Mouse (Mus musculus) left cerebral cortex, adult 9 months (tissue): Measurements from ENCODE around the gene Fut1.

Source experiments
- DNase-seq, 2 experiments: peaks; one replicate each; pipeline ENCODE4 v3.0.0; 2022; ENCODE audit warnings: low spot score in 2 of 2

Gene Fut1

GRCm38 (mm10) chr7:45598960-45599879 is 17.9 kb upstream of the Fut1 start:
- DNase-seq, result no peak

- DNase-seq, result no peak
Measured at GRCm38 (mm10) chr7:45605704-45606289, 11.3 kb upstream of the Fut1 start.

- no peak for DNase-seq
Measured at GRCm38 (mm10) chr7:45609511-45609910, 7.6 kb upstream of the Fut1 start.

GRCm38 (mm10) chr7:45616277-45616676 is 812 bp upstream of the Fut1 start:
- no peak for DNase-seq

- DNase-seq, result no peak
Measured at GRCm38 (mm10) chr7:45618316-45618715, 1.2 kb downstream of the Fut1 start.

- DNase-seq, result no peak
Measured at GRCm38 (mm10) chr7:45619592-45619991, 2.5 kb downstream of the Fut1 start.

- DNase-seq, result no peak
Measured at GRCm38 (mm10) chr7:45621443-45621842, 4.4 kb downstream of the Fut1 start, which contains the start of gene Izumo1. Izumo1 (plus strand) TSS chr7:45621811.

- no peak for DNase-seq
Measured at GRCm38 (mm10) chr7:45623507-45623906, 6.4 kb downstream of the Fut1 start.

- DNase-seq, result no peak
Measured at GRCm38 (mm10) chr7:45624718-45625117, 7.6 kb downstream of the Fut1 start.

- no peak for DNase-seq
Measured at GRCm38 (mm10) chr7:45625481-45625880, 8.4 kb downstream of the Fut1 start.

- DNase-seq, result no peak
Measured at GRCm38 (mm10) chr7:45626571-45627076, 9.5 kb downstream of the Fut1 start.

- no peak for DNase-seq
Measured at GRCm38 (mm10) chr7:45627261-45627660, 10.2 kb downstream of the Fut1 start, which contains the start of gene Rasip1. Rasip1 (plus strand) TSS chr7:45627488.

GRCm38 (mm10) chr7:45628364-45629294 is 11.5 kb downstream of the Fut1 start:
- peak in 1 of 2 experiments; percentile 82 for DNase-seq

- no peak for DNase-seq
Measured at GRCm38 (mm10) chr7:45630064-45630907, 13.2 kb downstream of the Fut1 start.

- no peak for DNase-seq
Measured at GRCm38 (mm10) chr7:45632499-45632898, 15.4 kb downstream of the Fut1 start.

GRCm38 (mm10) chr7:45634946-45635681 is 18.0 kb downstream of the Fut1 start:
- no peak for DNase-seq

- DNase-seq, result no peak
Measured at GRCm38 (mm10) chr7:45635711-45636688, 18.9 kb downstream of the Fut1 start.

GRCm38 (mm10) chr7:45637710-45638109 is 20.6 kb downstream of the Fut1 start:
- DNase-seq, result no peak
